Mouse (Mus musculus) mesoderm, embryonic 11.5 days (tissue): ENCODE results near the gene Fam129c.
A peak's percentile ranks its signal among the peaks of the same experiment; 100 is the strongest.

Experiments
- DNase-seq: peaks from one replicate; pipeline ENCODE4 v3.0.0-alpha.2; 2012; ENCODE audit warnings: low read depth, low spot score

Fam129c gene

DNA sequence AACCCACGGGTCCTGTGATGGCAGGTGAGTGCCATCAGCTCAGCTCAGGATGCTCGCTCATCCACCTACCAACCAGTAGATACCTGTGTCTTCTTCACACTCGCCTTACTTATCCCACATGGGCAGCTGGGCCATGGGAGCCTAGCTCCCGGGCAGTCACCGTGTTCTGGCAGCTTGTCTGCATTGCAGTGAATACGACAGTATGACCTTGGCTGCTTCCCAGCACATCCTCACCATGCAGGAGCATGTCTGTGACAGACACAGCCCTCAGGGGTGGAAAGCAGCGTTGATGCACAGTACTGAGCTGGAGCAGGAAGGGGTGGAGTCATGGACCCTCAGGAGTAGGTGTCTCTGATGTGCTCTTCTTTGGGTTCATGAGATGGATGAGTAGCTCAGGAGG lies 23.0 kb upstream of the Fam129c start:
- no peak for DNase-seq

DNA sequence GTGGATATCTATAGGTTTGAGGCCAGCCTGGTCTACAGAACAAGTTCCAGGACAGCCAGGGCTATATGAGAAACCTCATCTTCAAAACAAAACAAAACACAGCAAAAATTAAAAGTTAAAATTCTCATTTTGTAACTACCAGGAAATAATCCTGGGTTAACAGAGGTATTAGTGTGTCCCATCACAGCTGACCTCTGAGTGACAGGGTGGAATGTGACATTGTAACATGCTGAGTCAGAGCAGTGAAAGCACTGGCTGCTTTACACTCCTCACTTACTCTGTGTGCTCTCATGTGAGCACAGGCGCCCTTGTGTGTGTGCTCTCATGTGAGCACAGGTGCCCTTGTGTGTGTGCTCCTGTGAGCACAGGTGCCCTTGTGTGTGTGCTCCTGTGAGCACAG lies 22.4 kb upstream of the Fam129c start:
- no peak for DNase-seq

DNA sequence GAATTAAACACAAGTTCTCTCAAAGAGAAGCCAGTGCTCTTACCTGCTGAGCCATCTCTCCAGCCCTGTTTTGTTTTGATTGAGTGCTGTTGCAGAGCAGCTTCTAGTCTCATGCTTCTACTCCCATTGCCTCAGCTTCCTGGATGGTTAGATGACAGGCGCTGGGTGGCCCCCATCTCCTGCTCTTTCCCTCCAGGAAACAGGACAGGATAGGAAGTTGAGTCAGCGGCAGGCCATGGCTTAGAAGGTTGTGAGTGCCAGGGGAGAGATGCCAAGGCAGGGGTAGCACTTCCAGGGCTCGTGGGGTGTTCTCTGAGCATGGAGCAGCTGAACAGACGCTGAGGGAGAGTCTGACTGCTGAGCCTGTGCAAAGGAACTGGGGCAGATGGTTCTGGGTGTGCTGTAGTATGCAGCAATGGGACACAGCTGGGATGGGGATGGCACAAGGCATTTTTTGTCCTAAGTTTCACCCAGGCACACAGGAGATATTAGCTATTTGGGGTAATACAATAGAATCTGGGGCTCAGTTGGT lies 19.5 kb upstream of the Fam129c start:
- no peak for DNase-seq

- DNase-seq: no peak
Observed at GRCm38 (mm10) chr8:71579009-71579408, 18.4 kb upstream of the Fam129c start.

- no peak for DNase-seq
Observed at GRCm38 (mm10) chr8:71579476-71579875, 18.0 kb upstream of the Fam129c start.

- no peak for DNase-seq
Observed at GRCm38 (mm10) chr8:71580201-71580600, 17.2 kb upstream of the Fam129c start.

DNA sequence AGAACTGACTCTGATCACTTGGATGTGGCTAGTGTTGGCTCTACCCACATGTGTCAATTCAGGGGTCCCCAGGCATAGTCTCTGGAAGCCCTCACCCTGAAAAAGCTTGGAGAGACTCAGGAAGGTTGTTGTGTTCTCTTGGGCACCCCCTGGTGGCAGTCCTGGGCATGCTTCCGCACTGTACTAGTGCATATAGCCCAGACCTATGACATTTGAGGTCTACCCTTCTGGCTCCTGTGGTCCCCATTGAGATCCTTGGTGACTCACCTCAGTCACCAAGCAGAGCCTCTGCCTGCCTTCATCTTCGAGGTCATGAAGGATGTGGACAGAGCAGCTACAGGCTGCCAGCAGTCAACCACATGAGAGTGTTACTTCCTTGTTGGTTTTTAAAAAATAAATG lies 10.6 kb upstream of the Fam129c start:
- DNase-seq: no peak

- DNase-seq: no peak
Observed at GRCm38 (mm10) chr8:71588762-71589161, 8.7 kb upstream of the Fam129c start.

DNA sequence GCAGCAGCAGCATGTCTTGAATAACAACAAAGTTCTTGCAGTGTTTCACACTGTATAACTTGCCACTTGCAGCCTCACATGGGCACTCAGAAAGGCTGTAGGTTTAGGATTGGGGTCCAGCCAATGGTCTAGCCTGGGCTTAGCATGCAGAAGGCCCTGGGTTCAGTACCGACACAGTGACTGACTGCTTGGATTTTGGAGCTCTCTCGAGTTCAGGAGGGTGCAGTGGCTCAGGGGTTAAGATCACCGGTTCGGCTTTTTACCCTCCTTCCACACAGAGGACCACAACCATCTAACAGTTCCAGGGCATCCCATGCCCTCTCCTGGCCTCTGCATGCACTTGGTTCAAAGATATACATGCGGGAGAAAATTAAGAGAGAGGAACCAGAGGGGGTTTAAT lies 6.4 kb upstream of the Fam129c start:
- DNase-seq: no peak

DNA sequence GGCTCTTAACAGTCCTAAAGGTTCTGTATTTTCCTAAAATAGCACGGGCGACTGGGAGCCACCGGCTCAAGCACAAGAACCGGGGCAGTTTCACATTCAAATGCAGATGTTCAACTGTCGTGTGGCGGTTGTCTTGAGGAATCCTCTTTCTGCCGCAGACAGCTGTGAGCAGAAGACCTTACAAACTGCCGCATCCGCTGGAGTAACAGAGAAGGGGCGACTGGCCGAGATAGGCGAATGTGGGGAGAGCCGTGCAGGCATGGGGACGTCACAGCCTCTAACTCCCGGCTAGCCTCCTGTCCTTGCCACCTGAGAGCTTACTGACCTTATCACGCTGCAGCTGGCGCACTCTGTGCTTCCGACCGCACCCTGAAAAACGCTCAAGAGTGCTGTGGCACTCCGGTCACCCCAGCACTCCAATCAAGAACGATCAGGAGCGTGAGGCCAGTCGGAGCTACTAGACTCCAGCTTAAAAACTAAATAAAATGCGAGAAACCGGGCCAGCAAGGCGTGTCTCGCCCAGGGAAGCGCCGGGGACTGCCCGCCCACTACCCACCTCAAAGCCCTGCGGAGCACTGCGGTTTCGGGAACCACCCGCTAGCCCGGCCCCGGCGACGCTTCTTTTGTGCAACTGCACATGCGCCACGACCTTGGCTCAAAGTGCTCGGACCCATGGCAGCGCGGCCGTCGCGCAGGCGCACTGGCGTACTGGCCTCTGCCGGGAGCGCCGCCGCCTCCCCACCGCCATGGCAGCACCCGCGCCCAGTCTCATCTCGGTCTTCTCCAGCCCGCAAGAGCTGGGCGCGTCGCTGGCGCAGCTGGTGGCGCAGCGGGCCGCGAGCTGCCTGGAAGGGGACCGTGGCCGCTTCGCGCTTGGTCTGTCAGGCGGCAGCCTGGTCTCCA lies 5.7 kb upstream of the Fam129c start, which contains the start of gene Pgls:
Gene Pgls (plus strand): TSS at position 706 of the 903 bp plus-strand sequence.
- DNase-seq: peak; percentile 95

DNA sequence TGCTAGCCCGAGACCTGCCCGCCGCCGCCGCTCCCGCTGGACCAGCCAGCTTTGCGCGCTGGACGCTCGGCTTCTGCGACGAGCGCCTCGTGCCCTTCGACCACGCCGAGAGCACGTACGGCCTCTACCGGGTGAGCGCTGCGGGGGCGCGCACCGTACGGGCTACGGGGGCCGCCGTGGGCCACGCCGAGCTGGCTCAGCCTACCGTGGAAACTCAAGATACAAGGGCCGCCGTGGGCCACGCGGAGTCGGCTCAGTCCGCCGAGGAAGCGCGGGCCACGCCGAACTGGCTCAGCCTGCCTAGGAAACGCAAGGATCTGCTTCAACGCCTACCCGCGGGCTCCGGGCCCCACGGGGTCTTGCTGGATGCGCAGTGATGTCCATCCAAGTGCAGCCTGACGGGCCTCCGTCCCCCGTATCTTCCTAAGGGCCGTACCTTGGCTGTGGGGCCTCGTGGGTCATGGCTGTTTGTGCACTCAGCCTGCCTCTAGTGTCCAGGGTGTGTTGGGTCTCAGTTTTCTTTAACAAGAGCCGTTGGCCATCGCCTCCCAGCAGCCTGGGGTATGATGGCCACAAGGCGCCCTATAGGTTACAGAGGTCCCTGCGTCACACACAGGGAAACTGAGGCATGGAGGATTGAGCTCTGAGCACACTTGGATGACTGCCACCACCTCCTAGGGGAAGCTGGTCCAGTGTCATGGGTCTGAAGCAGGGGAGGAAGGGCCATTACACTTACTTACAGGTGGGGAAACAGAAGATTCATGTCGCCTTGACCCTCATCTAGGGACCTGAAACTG lies 4.9 kb upstream of the Fam129c start:
- no peak for DNase-seq

DNA sequence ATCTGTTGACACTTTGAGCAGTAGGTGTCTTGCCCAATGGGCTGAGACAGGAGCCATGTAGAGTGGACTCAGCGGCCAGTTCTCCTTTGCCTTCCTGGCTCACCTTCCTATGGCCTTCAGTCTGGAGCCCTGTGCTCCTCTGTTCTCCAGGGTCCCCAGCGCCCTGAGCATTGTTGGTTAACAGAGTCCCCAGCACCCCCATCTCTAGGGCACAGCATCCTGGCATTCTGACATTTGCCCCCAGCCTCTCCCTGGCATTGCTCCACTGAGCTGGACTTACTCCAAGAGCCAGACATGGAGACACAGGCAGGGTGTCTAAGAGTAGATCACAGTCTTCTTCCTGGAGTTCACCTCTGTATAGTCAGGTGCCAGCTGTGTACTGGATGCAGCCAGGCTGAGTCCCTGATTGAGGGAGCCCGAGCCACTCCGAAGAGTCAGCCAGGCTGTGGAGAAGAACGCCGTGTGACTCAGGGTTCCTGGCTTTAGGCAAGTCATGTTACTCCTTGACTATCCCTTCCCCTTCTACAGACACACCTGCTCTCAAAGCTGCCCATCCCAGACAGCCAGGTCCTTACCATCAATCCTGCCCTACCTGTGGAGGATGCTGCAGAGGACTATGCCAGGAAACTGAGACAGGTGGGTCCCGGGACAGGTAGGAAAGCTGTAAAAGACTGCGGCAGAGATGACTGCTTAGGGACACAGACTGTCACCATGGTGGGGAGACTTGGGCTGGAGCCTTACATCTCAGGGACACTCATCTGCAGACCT lies 3.7 kb upstream of the Fam129c start:
- no peak for DNase-seq

- DNase-seq: no peak
Observed at GRCm38 (mm10) chr8:71594324-71594722, 3.1 kb upstream of the Fam129c start.

DNA sequence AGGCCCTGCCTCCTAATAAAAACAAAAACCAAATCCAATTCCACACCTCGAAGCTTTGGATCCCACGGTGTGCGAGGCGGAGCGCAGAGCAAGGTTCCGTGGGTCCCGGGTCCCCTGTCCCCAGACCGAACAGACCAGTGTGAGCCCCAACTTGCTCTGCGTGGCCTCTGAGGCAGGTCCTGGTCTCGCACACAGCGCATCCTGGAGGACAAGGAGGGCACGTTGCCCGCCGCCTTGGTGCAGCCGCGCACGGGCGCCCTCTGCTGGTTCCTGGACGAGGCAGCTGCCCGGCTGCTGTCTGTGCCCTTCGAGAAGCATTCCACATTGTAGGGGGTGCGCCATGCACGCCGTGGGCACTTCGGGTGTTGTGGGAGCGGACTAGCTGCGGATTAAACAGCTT lies 1.6 kb upstream of the Fam129c start:
- peak; percentile 88 for DNase-seq

GRCm38 (mm10) chr8:71596384-71596783 lies 1.1 kb upstream of the Fam129c start:
- no peak for DNase-seq

DNA sequence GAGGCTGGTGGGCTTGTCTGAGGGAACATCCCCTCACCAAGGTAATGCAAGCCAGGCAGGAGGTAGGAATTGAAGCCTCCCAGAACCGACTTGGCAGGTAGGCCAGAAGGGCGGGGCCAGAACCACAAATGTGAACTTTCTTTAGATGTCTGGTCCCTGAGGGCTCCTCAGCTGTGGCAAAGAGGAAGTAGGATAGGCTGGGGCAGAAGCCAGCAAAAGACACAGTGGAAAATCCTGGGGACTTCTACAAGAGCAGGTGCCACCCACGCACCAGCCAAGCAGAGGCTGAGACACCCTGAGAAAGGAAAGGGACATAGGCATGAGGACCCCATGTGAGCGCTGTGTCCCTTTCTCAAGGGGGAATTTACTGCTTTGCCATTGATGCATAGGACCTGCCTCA lies 650 bp upstream of the Fam129c start:
- no peak for DNase-seq

DNA sequence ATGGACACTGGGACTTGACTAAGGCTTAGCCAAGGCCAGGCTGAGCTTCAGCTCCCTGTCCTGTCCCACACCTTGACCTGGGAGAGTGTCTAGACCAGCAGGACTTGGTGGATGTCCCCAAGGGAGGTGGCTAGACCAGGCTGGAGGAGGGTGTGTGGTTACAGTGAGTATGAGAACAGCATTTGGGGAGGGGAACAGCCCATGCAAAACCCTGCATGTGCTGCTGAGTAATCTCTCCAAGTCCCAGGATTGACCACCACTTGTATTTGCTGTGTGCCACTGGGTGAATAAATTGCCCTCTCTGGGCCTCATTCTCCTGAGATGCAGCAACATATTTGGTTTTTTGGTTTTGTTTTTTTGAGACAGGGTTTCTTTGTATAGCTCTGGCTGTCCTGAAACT lies 927 bp downstream of the Fam129c start:
- no peak for DNase-seq

GRCm38 (mm10) chr8:71598841-71599240 lies 1.4 kb downstream of the Fam129c start:
- no peak for DNase-seq

DNA sequence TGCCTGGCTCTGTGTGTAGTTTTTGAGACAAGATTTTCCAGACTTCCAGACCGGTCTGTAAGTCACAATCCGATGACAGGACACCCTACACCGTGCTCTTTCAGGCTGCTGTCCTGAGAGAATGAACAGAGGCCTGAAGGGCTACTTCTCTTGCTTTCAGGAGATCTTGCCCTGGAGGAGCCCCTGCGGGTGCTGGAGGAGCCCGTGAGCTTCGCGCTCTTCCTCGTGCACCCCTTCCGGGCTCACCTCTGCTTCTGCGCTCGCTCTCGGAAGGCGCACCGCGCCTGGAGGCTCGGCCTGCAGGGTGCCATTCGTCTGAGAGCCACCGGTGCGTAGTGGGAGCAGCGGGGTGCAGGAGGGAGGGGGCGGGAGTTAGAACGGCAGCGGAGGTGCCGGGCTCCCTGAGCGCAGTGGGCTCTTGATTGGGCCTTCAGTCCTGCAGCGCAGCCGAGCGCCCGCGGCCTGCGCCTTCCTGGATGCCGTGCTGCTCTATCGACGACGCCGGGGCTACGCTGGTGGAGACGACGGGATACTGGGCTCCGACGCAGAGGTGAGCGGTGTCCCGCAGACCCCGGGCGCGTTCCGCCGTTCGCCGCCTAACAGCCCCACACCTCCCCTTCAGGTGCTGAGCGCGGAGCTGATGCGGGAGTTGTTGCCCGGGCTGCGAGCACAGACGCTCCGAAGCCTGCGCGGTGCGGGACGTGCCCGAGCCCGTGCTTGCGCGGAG lies 4.7 kb downstream of the Fam129c start:
- DNase-seq: no peak

- peak; percentile 72 for DNase-seq
Observed at GRCm38 (mm10) chr8:71602666-71603334, 5.4 kb downstream of the Fam129c start.
